Mouse (Mus musculus) heart, embryonic 10.5 days (tissue): ENCODE data around the gene Cyp46a1. TPM values are rescaled to one million over a fixed set of nuclear protein-coding genes. Genes with fewer than 3 reads are reported as not detected.

ENCODE experiments used
- DNase-seq: peaks from one replicate; pipeline ENCODE4 v3.0.0-alpha.2; 2017; ENCODE audit warnings: low spot score
- H3K27ac ChIP-seq: fragments of 300-500 bp; sonication (generic); 2 replicates; pipeline ENCODE4 v1.5.1; 2016; ENCODE audit warnings: mild to moderate bottlenecking
- H3K27me3 ChIP-seq: fragments of 300-500 bp; sonication (generic); 2 replicates; pipeline ENCODE4 v1.6.1; 2016; ENCODE audit warnings: mild to moderate bottlenecking; ENCODE audit not compliant: poor library complexity, insufficient read depth, severe bottlenecking
- H3K36me3 ChIP-seq: fragments of 300-500 bp; sonication (generic); 2 replicates; pipeline ENCODE4 v1.6.1; 2016; ENCODE audit warnings: mild to moderate bottlenecking, moderate library complexity
- H3K4me1 ChIP-seq: fragments of 300-500 bp; sonication (generic); 2 replicates; pipeline ENCODE4 v1.6.1; 2016; ENCODE audit warnings: mild to moderate bottlenecking
- H3K4me3 ChIP-seq: fragments of 300-500 bp; sonication (generic); 2 replicates; pipeline ENCODE4 v1.5.1; 2016; ENCODE audit warnings: mild to moderate bottlenecking, moderate library complexity
- H3K9me3 ChIP-seq: fragments of 300-500 bp; sonication (generic); 2 replicates; pipeline ENCODE4 v1.6.1; 2016; ENCODE audit warnings: mild to moderate bottlenecking, moderate library complexity
- WGBS: fragments of 180-500 bp; shearing (Covaris S2); methylation state at CpG from one replicate; pipeline ENCODE4 v1.1.7; 2016; 5-methylcytosine and 5-hydroxymethylcytosine counted together
- polyA plus RNA-seq: library from polyadenylated mRNA; unstranded; fragments of >200 nt; fragmentation: Nextera tagmentation; extraction: Ambion mirVana; gene quantifications from 2 replicates; pipeline ENCODE4 v1.2.1, GENCODE M21; 2016

The Cyp46a1 gene
- polyA plus RNA-seq, 1 experiment from 2014 or later = 4.4 TPM

DNA sequence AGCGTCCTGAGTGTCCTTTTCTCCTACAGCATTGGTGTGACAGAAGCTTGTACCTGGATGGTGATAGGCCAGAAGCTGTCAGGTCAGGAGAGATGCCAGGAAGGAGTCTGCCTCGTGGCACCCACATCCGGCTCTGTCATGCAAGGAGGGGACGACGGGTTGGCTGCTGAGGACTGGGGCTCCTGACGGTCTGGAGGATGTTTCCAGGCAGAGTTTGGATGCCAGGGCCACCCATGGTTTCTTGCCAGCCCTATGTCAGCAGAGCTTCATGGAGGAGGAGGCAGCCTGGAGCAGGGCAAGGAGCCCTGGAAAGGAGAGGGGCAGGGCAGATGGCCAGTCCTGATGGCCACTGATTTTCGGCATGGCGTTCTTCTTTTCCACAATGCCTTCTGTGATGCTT lies 65.0 kb downstream of the Cyp46a1 start:
- peaks cover 10% of the 10 kb centered on the region for H3K4me1 ChIP-seq
- no peaks in the 10 kb centered on the region for H3K36me3 ChIP-seq
- DNase-seq = no peak
- no peaks in the 10 kb centered on the region for H3K9me3 ChIP-seq
- no peak overlapping the region for H3K4me3 ChIP-seq
- no peak overlapping the region for H3K27ac ChIP-seq
- no peaks in the 10 kb centered on the region; the same call in 1 of the 2 replicates for H3K27me3 ChIP-seq
- WGBS = 85% methylated on average over 8 of the region's 8 CpGs

DNA sequence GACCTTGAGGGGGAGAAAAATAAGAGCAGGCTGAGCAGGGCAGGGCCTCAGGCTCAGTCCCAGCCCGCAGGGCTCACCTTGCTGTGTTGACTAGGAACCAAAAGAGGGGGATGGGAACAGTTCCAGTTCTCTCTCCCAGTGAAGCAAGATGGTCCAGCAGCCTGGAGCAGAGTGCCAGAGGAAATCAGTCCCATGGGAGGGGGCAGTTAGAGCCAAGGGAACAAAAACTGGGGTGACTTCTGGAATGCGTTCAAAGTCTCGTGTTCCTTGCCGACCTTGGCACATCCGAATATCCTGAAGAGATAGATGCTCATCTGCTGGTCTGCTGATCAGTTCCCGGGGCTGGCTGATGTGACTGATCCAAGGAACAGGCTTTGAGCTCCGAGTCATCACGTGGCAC lies 66.8 kb downstream of the Cyp46a1 start:
- no peaks in the 10 kb centered on the region for H3K36me3 ChIP-seq
- H3K9me3 ChIP-seq = no peaks in the 10 kb centered on the region
- no peak overlapping the region for H3K27ac ChIP-seq
- no peak overlapping the region for H3K4me3 ChIP-seq
- whole genome bisulfite sequencing = 52% methylated on average over 8 of the region's 8 CpGs
- H3K4me1 ChIP-seq = peaks cover 14% of the 10 kb centered on the region
- H3K27me3 ChIP-seq = no peaks in the 10 kb centered on the region; the same call in 1 of the 2 replicates
- DNase-seq = no peak

DNA sequence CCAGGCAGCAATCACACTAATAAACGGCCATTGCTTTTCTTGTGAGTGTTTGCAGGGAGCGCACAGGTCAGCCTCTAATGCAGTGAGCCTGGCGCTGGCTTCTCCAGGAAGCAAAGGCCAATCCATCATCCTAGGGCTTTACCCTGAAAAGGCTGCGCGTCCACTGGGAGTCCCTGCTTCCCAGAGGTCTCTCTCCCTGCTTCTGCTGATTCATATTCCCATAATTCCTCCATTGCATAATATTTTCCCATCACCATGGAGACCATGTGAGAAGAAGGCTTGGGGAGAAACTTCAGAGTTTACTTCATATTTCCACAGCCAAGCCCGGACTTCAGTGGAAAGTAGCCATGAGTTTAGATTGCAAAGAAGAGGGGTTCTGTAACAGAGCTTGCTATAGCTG lies 69.8 kb downstream of the Cyp46a1 start:
- Histone ChIP-seq H3K4me1 (peaks cover 21% of the 10 kb centered on the region), H3K27me3 (no peaks in the 10 kb centered on the region), H3K27ac (no peak overlapping the region), H3K36me3 (no peaks in the 10 kb centered on the region), H3K4me3 (no peak overlapping the region), H3K9me3 (no peaks in the 10 kb centered on the region)
- WGBS = 70% methylated on average over 6 of the region's 6 CpGs
- no peak for DNase-seq

DNA sequence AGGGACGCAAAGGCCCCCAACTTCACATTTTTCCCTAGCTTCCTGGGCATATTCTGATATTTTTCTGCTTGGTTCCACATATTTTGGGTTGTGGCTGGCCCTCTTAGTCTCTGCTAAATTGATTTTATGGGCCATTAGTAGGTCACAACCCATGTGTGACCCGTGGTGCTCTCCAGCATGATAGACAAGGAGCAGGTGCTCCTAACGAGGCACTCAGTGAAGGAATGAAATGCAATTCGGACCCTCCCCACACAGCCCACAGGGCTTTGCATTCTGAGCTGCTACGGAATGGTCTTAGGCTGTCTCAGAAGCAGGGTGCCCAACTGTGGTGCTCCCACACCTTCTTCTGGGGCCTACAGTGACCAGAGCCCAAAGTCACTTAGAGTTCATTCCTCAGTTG lies 74.9 kb downstream of the Cyp46a1 start:
- Histone ChIP-seq H3K4me3 (no peak overlapping the region), H3K36me3 (no peaks in the 10 kb centered on the region), H3K4me1 (peaks cover 23% of the 10 kb centered on the region), H3K9me3 (no peaks in the 10 kb centered on the region), H3K27me3 (no peaks in the 10 kb centered on the region), H3K27ac (no peak overlapping the region)
- 69% methylated on average over 5 of the region's 5 CpGs for WGBS
- no peak for DNase-seq

DNA sequence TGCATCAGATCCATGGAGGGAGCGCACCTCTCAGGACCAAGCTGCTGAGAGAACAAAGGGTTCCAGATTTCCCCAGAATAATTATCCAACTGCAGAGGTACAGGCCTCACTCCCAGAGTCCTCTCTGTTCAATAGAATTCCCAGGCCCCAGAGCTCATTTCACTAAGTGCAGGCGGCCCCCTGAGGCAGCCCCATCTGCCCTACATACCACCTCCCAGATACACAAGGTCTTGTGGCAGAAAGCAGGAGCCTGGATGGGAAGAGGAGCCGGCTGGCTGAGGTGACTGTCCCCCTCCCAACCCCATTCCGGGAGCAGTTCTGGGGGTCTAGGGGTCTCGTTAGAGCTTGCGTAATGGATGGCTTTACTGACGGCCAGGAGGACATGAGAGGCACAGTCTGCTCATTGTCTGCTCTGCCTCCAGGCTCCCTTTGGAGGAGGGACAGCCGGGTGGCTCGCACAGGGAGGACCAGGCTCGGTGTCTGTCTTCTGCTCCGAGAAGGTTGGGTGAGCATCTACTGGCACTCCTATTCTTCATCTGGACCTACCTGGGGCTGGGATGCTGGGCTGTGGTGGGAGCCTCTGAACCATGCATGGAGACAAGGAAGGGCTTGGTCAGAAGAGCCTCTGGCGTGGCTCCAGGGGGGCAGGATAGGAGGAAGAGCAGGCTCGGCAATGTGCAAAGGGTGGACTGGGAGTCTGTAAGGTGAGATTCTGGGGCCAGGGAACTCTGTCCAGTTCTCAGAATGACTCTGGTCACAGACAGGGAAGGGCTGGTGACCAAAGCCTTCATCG lies 76.4 kb downstream of the Cyp46a1 start:
- Histone ChIP-seq H3K4me3 (no peak overlapping the region), H3K27me3 (no peaks in the 10 kb centered on the region), H3K9me3 (no peaks in the 10 kb centered on the region), H3K4me1 (peaks cover 21% of the 10 kb centered on the region), H3K36me3 (no peaks in the 10 kb centered on the region), H3K27ac (no peak overlapping the region)
- no peak for DNase-seq
- 60% methylated on average over 14 of the region's 14 CpGs for WGBS

Other genes with a start within 250 kb of the Cyp46a1 start
- gene Setd3, start 155.1 kb upstream of the Cyp46a1 start, polyA plus RNA-seq = 72.6 TPM in 2 replicates
- 2.0 and 3.6 TPM in 2 replicates for gene Ccnk, start 154.8 kb upstream of the Cyp46a1 start, polyA plus RNA-seq
- gene Ccdc85c, start 59.0 kb upstream of the Cyp46a1 start, polyA plus RNA-seq = 5.7 and 6.7 TPM in 2 replicates
- gene Hhipl1, start 28.1 kb upstream of the Cyp46a1 start, polyA plus RNA-seq = 0.28 and 0.64 TPM in 2 replicates
- gene Eml1, start 36.6 kb downstream of the Cyp46a1 start, polyA plus RNA-seq = 47.0 and 50.4 TPM in 2 replicates
- 29.6 and 42.5 TPM in 2 replicates for gene Evl, start 220.3 kb downstream of the Cyp46a1 start, polyA plus RNA-seq